Mouse (Mus musculus) monocyte, adult 2 months (primary cell): Measurements from ENCODE around the gene Ptpra.

Source experiments
- DNase-seq, 2 experiments: peaks; one replicate each; pipeline ENCODE4 v3.0.0; 2022; ENCODE audit warnings: low spot score in 2 of 2, low read depth in 1 of 2

Gene Ptpra

GRCm38 (mm10) chr2:130439840-130440480 lies 10.1 kb upstream of the Ptpra start:
- DNase-seq = no peak

GRCm38 (mm10) chr2:130442162-130442561 lies 7.9 kb upstream of the Ptpra start:
- no peak for DNase-seq

DNA sequence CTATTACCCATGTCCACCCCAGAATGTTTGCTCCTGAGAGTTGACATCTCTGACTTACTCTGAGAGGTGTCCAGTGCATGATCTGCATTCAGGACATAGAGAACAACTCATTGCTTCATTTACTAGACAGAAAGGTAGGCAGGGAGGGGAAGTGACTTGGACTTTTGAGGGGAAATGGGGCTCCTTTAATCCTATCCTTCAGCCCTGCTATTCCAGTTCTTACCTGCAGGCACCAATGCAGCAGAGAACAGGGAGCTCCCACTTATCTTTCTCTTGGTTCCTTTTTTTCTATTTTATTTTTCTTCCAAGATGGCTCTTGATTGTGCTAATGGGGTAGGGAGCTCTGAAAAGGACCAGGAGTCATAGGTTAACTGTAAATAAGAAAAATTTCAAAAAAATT lies 1.6 kb upstream of the Ptpra start:
- DNase-seq = no peak

DNA sequence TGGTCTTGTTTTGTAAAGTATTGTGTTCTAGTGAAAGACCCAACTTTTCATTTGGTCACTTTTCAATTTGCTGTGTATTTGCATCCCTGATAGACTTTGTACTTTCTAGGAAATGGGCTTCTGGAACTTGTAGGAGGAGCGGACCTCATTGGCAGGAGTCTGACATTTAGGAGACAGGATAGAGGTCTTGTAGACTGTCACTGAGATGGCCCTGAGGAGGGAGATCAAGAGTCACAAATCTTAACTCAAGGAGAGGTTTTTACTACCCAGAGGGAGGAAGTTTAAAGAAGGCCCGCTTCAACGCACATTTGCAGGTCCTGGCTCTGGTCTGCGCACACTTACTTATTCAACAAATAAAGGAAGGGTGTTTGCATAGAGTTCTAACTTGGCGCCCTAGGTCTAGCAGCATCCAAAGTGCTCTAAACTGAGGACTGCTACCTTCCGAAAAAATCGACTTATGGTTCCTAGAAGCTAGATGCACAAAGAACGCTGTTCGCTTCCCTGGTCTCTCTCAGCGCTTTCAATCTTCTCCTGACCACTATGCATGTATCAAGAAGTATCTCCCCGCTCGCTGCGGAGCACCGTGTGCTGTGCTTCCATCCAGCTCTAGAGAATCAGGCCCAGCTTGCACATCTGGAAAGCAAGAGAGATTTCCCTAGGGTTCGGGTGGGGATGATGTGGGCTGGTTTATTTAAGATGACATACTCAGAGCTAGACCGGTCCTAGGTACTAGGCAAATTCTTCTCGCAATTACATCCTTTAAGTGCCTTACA lies 871 bp upstream of the Ptpra start:
- no peak for DNase-seq

DNA sequence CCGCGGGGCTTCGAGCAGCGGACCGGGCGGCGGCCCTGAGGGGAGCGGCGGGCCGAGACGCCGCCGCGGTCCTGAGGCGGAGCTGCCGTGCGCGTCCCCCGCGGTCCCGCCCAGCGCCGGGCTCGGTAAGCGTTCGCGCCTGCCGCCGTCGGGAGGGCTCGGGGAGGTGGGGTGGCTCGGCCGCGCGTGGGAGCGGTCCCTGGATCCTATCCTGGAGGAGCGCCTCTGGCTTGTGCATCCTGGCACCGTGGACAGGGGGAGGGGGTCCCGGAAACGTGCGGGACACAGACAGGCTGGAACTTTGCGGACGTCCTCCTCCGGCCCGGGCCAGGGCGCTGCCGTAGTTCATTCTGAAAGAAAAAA lies 337 bp downstream of the Ptpra start:
- no peak for DNase-seq

- no peak for DNase-seq
Observed at GRCm38 (mm10) chr2:130451086-130451726, 1.1 kb downstream of the Ptpra start.

DNA sequence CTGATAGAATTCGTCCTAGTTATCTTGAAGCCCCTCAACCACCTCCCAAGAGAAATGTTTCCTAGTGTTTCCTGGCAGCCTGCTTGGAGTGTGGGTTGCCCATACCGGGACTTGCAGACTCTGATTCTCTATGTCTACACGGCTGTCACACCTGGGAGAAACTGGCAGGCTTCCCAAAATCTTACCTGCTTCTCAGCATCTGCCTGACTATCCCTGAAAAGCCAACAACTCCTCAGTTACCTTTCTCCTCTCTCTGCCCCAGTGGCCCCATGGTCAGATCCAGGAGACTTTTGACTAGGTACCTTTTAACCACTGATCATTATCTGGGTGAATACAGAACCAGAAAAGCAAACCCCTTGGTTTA lies 1.6 kb downstream of the Ptpra start:
- DNase-seq = no peak

DNA sequence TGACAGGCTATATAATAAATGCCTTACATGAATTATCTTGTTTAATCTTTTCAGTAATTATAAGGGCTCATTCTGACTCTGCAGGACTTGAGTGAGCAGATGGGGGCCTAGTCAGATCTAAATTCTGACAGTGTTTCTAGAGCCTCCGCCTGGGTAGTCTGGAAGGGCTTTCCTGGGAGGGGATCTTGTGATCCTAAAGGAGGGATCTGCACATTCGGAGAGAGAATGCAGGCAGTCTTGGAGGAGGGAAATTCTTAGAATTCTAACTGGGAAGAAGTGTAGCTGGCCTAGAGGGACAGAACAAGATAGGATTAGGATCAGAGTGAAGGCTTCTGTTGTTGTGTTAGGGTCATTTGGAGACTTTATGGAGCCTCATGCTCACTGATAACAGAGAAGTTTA lies 2.2 kb downstream of the Ptpra start:
- DNase-seq = no peak

DNA sequence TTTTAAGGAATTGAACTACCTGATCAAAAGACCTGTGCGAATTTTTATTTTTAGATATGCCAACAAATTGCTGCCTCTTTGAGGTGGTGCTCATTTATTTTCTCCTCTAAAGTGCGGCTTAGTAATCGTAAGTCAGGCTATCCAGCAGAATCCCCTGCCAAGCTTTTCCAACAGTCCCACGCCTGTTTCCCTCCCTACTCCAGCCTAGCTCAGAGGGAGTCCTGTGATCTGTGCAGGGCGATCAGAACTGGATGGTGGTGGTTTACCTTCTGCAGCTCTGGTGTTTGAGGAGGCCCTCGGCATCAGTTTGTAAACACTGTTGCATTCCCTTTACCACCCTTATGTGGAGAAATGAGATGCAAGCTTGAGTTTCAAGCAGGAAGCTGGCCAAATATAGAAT lies 3.3 kb downstream of the Ptpra start:
- DNase-seq = no peak

DNA sequence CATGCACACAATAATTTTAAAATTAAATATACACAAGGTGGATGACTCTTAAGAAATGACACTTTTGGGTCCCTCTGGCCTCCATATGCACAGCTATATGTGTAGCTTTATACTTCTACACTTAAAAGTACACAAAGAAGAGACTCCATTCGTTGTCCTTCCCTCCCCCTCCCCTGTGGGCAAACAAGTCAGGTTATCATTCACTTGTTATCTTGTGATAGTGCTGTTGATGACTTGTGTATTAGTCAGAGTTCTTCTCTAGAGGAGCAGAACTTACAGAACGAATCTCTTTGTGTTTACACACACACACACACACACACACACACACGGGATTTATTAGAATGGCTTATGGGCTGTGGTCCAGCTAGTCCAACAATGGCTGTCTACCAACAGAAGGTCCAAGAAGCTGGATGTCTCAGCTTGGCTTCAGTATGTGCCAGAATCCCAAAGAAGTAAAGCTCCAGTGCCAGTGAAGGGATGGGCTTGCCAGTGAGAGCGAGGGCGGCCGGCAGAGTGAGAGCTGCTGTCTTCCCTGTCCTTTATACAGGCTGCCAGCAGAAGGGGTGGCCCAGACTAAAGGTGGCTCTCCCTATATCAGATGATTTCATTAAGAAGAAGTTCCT lies 4.8 kb downstream of the Ptpra start:
- no peak for DNase-seq

- no peak for DNase-seq
Observed at GRCm38 (mm10) chr2:130457871-130458270, 7.8 kb downstream of the Ptpra start.

- no peak for DNase-seq
Observed at GRCm38 (mm10) chr2:130459576-130459975, 9.5 kb downstream of the Ptpra start.

DNA sequence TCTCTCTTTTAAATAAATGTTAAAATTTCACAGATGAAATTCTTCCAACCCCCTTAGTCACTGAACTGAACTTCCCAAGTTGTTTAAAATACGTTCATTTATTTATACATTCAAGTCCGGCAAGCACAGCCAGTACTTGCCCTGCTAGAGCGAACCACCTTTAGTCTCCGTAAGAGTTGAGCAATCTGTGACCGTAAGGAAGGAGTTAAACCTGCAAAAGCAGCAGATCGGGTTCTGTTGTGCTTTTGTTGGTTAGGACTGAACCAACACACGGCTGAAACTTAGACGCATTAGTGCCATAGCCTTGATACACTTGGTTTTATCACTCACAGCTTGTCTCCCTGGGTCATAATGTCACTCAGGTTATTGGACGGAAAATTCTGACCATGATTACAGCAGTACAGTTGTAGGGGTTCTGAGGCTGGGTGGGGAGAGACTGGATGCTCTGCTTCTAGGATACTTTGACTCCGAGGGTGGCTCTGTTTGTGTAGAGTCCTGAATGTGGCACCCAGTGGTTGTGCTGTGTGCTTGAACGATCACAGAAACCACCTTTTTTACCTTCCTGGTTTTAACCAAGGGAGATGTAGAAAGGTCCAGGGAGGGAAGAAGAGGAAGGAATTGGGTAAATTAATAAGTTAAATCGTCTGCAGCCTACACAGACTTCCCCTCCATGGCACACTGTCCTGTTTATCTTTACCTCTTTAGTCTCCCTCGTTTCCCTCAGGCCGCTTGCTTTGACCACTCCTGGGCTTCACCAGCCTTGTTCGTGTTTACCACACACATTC lies 11.4 kb downstream of the Ptpra start:
- DNase-seq = no peak

DNA sequence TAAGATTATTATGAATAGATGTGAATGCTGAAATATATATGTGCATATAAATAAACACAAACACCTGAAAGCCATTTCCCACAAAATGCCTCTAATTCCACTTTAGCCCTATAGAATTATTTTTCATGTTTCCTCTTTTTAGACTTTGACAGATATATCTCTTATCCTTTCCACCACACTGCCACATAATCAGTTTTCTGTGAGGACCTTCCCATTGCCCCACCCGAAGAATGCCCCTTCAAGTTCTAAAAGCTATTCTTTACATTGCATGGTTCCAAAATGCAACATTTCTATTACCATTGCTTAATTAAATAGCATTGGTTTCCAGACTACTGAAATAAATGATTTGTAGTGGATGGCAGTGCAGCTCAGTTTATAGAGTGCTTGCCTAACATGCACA lies 16.4 kb downstream of the Ptpra start:
- DNase-seq = no peak

- no peak for DNase-seq
Observed at GRCm38 (mm10) chr2:130469366-130469765, 19.3 kb downstream of the Ptpra start.

DNA sequence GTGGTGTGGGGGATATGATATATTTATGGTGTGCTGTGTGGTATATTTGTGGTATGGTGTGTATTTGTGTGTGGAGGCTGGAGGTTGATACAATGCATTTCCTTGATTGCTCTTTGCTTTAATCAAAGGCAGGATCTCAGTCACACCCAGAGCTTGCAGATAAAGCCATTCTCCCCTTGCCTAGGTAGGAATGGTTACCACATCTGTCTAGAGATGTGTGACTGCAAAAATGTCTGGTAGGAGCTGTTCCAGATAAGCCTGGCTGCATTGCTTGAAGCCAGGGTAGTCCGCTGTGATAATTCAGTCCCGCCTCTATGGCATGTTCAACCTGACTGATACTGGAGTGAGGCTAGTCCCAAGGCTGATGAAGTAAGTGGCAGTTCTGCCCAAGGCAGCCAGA lies 19.9 kb downstream of the Ptpra start:
- DNase-seq = no peak

DNA sequence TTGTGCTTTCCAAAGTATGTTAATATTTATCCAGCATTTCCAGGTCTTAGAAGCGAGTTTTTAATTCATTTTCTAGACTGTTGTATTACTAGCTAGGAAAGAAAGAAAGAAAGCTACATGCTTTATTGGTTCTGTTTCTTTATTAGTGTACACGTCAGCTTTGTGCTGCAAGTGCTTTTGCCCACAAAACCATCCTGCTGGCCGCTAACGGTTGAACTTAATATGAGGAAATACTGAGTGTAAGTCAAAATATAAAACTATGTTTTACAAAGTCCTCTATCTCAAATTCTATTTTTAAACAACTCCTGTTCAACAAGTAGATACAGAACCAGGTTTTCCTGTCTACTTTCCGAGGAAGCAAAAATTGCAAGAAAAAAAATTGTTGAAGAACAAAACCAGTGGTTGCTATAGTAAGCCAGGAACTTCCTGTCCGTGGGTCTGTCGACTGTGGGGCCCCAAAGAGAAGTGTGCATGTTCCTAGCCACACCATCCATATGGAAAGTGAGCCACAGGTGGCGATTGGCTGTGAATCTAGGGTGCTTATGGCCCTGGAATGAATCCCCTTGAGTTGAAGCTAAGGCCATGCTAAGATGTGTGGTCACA lies 22.9 kb downstream of the Ptpra start:
- DNase-seq = no peak

DNA sequence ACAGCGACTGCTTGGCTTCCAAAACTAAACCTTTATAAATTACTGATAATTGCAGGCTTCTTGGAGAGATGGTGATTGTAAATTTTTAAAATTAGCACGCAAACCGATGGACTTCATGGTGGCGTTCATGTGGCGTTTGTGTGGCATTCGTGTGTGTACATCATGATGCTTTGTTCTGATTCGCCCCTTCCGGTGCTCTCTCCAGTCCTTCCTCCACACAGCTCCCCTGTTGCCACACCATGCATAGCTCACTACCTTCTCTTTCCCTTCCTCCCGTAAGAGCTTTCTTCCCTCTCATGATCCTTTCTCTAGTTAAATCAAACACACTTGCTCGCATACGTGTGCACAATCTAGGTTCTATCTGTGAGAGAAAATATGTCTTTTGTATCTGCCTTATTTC lies 25.7 kb downstream of the Ptpra start:
- DNase-seq = no peak

- DNase-seq = no peak
Observed at GRCm38 (mm10) chr2:130476666-130477297, 26.7 kb downstream of the Ptpra start.

DNA sequence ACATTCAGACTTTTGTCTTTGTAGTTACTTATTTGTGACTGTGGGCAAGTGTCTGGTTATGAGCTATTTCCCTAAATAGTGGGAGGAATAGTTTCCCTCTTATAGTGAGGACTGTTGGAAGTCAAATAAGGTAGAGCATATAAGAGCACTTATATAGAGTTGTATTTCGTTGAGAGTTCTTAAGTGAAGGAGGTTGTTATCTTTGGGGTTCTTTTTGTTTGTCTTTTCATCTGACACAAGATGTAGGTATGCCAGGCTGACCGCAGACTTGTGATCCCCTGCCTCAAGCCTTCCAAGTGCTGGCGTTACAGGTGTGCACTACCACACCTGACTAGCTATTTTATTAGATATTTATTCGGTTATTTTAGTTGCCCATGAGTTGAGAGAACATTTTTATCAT lies 32.1 kb downstream of the Ptpra start:
- DNase-seq = no peak

- DNase-seq = no peak
Observed at GRCm38 (mm10) chr2:130482700-130483099, 32.6 kb downstream of the Ptpra start.
